Mouse (Mus musculus): ENCODE measurements around the gene Cntnap5c. TPM values are rescaled to one million over a fixed set of nuclear protein-coding genes. Genes with fewer than 3 reads are reported as not detected.

The Cntnap5c gene
- total RNA-seq, 2 experiments from 2014 or later: not detected

DNA sequence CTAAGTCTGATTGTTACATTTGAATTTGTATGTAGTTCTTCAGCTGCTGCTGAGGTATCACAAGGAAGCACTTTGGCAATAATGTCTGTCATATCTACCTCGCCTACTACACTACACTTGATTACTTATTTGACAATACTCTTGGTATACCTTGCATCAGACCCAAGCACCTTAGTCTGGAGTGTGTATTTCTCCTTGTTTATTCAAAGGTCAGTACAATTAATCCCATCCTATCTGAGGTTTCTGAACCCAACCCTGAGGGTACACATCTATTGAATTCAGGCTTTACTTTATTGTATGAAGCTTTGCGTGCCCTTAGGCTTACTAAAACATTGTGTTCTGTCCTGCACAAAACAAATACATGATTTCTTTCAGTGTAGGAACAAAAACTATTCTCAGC, 235.1 kb downstream of the Cntnap5c start:
- DNase-seq: no peak

DNA sequence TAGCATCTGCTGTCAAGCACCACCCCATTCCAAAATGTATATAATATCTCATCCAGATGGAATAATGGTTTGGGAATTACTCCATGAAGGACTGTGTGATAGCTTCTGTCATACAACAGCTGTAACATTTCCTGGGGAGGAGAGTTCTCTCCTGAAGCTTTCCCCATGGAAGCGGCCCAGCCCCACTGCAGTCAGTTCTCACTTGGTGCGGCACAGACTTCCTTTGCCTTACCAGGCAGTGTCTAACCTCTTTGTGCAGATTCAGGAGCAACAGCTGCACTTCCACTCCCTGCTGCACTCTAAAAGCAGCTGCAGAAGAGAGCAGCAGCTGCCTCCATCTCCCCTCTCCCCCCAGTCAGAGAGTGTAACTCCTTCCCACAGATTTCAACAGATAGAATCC, 271.8 kb downstream of the Cntnap5c start:
- DNase-seq: no peak

DNA sequence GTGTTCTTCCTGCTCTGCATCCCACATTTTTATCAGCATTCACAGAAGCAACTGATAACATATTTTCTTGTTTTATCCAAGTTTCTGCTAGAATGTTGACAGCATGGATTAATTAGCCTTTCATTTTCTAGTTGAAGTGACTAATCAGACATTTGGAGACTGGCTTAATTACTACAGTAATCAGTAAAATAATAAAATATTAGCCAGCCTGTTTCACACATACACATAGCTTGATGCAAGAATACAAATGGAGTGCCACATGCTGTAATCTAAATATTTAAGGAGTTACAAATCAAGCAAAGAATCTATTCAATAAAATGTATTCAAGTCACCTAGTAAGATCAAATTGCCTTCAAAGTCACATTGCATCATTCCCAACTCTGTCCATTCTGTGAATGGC, 275.8 kb downstream of the Cntnap5c start:
- DNase-seq: no peak

DNA sequence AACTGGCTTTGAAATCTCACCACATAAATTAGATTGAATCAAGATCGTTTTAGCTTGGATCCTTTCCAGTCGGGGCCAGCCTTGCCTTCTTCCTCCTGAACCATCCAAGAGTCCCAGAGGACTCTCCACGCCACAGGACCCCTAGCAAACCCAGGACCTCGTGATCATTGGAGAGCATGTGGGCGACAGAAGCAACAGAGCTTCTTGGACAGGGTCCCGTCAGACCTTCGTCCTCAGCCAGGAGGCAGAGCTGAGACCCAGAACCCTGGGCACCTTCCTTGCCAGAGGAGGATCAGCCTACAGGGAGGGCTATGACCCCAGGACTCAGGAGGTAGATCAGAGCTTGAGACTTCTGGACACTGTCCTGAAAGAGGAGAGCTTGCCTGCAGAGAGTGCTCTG, 300.5 kb downstream of the Cntnap5c start:
- no peak for DNase-seq

DNA sequence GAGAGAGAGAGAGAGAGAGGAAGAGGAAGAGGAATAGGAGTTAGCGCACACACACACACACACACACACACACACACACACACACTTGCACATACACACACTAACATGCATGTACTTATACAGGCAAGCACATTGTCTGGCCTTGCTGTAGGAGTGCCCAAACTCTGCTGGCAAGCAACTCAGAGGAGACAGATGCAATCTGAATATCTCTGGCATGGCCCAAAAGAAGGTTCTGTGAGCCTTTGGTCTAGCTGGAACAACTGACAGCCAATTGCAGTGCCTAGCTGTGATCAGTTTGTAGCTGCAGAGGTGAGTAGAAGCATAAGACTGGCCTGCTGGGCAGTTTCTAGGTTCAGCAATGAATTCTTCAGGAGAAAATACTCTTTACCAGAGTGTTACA, 313.3 kb downstream of the Cntnap5c start:
- no peak for DNase-seq

DNA sequence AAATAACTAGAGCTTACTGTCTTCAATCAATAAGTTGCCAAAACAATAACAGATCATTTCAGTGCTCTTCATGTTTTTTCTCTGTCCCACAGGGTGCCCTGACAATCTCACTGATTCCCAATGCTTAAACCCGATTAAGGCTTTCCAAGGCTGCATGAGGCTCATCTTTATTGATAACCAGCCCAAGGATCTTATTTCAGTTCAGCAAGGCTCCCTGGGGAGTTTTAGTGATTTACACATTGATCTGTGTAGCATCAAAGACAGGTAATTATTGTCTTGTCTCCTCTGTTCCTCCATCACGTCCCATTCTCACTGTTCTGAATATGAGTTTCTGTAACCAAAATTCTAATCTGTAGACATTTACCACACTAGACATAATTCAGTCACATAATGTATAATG, 335.1 kb downstream of the Cntnap5c start:
- DNase-seq: no peak

DNA sequence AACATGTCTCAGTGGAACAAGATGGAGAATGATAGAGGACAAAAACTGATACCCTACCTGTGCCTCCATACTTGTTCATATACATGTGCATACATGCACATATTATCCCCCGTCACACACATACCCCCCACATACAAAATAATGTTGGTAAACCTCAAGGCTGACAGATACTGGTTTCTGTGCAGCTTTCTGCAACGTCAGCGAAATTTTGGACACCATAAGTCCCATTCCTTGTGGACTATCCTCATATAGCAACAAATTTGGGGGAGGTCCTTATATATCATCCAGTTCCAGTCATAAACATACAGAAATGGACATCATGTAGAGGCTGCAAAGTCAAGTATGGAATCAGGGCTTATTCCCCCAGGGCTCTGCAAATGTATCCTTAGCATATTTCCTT, 338.5 kb downstream of the Cntnap5c start:
- no peak for DNase-seq

DNA sequence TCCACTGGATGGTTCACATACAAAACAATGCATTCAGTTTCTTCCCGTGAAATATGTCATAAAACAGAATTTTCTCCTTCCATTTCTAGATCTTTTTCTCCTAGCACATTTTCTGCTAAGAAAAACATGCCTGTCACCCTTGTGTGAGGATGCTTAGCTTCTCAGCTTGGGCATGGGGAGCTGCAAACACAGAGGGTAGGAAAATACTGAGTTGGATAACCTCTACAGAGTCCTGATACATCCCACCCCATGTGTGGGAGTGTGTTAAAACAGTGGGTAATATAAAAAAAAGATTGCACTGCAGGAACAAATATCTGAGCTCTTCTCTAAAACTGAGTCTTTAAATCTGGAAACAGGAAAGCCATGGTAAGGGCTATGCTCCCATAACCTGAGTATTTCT, 339.0 kb downstream of the Cntnap5c start:
- no peak for DNase-seq

DNA sequence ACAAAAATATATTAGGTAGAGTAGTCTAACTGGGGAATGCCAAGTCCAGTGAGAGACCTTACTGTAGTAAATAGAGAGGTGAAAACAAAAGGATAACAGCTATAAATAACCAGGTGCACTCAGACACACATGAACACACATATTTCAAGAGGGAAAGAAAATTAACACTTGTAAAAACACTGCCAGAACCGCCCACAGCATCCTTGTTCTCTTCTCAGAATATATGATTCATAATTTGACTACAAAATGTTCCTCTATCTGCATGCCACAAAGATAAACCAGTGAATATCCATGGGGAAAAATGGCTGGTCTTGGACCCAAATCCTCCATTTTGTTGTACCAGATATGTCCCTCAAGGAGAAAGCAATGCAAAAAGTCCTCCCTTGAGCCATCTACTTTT, 417.8 kb downstream of the Cntnap5c start:
- no peak for DNase-seq

DNA sequence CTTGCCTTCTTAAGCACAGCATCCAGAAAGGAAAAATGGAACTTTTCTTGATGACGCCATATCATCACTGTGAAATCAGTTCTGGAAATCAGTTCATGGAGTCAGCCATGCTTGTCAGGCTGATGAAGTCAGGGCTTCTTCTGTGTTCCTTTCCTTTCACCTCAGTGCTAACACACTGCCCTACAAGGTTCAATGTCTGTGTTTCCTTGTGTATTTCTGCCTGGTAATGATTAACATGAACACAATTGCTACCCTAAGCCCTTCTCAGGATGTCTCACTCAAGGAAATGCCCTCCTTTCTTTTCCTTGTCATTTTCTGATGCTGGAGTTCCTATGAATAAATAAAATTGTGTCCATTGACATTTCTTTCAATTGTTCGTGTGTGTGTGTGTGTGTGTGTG, 431.8 kb downstream of the Cntnap5c start:
- no peak for DNase-seq

DNA sequence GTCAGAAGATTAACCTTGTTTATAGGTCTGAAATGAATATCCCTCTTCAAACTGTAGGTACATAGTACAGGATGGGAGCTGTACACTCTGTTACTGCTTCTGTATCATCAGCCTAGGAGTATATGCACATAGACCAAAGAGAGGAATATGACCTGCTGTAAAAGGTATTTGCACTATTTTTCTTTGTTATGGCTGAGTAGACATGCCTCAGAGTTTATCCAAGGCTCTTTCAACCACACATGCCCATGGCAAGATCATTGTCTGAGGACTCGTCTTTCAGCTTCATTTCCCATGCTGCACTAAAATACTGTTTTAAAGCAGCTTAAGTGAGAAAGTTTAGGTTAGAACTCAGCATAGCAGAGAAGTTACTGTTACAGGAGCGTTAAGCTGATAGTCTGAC, 498.7 kb downstream of the Cntnap5c start:
- no peak for DNase-seq

DNA sequence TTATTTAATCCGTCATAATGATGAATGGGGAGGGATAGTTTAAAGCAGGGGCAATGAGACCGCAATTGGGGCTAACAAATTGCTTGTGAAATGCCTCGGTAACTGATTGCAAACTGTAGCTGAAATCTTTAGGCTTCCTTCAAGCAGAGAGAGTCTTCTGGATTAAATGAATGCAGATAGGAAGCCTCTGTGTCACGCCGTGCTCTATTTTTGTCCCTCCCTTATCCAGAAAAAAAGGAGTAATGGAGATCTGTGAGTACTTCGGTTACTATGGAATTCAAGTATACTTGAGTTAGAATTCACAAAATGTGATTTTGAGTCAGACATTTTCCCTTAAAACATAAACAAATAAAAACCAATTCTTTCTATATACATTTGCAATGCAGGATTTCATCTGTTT, 581.9 kb downstream of the Cntnap5c start:
- DNase-seq: no peak

DNA sequence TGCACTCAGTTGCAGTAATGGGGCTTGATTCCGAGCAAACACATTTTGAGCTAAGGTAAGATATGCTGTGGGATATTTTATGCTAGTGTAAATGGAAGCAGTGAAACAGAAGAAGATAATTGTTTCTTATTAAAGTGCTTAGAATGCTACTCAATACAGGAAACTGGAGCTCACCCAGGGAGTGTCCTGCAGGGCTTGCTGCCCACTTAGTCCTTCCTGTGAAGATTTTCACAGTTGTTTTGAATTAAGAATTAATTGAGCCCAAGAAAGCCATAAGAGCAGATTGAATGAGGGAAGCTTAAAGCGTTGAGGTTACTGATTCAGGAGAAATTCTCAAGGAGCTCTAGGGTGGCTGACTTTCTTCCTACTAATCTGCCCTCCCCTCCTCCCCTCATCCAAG, 586.9 kb downstream of the Cntnap5c start:
- no peak for DNase-seq

DNA sequence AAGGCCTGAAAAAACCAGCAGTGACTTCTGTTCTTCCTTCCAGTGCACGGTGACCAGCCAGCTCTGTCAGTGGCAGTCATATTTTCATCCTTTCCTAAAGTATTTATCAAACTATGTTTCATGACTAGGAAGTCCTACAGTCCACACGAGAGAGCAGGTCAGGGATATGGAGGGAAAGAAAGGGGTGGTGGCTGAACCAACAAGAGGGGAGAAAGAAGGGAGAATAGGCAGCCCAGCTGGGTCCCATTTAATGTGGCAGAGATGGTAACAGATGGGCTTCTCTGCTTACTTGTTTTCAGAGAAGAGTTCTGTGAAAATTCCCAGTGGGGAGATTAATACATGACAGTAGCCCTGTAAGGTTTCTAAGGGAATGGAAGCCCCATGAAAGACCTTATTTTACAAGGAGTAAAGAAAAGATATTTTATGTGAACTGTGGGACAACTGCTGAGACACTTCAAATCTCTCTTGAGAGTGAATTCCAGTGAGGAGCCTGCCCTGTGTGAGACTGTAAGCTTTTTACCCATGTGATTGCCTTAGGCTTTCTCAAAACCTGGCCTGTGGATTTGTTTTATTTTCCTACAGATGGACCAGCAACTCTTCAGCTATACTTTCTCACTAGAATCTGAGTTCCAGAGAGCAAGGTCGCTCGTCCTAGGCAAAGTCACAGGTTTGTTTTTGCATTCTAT, 594.4 kb downstream of the Cntnap5c start:
- no peak for DNase-seq

DNA sequence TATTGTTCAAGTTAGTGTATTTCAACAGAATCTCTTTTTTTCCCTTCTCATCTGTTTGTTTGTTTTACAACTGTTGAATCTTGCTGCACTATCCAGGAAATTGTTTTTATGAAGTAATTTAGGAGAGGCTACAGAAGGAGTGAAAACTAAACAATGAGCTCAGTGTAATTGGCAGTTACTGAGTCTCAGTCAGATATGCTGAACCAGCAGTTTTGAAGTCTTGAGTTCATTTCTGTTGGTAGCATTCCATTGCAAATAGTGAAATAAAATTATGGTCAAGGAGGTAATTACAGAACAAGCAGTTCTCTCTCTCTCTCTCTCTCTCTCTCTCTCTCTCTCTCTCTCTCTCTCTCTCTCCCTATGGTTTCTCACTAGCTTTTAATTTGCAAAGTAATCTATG, 600.7 kb downstream of the Cntnap5c start:
- no peak for DNase-seq

DNA sequence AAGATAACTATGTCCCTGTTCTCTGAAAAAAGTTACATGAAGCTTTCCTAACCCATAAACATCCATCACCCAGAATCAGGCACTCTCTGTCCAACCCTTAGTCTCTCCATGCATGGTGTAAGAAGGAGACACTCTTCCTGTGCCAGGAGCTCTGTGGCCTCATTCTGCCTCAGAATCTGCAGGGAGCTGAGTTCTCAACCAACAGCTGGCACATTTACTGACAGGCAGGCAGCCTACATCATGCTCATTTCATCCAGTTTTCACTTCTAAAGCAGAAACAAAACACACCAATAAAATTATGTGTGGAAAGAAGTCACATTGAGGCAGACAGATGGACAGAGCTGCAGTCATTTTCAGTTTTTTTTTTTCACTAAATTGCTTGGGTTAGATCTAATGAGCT, 638.4 kb downstream of the Cntnap5c start:
- no peak for DNase-seq

DNA sequence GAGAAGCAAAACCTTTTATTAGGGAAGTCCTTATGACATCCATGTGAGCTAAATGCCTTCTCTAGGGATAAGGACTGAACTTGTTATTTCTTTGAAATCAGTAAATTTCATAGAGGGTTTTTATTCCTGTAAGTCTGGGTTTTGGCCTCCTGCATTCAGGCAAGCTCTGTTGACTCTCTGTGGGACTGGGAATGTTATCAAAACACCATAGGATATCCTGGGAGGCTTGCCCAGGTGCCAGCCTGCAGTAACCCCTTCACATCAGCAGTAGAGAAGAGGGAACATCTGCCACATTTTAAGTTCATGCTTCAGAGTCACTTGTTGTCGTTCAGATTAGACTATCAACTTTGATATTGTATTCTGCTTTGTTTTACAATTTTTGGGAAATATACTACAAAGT, 639.4 kb downstream of the Cntnap5c start:
- DNase-seq: no peak

DNA sequence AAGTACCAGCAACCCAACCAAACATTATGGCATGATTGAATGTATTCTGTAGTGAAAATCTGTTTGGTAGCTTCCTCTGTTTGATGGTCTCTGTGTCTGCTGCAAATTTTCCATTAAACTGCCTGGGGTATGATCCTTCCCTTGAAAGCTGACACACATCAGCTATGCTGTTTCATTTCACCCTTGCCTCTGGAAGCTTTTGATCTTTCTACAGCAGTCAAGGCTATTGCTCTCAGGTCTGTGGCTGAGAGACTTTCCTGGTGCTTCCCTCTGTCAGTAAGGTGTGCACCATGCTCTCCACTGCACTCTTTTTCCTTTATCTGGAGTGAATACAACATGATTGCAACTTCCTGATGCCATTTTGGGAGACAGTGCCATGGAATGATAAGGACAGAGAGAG, 668.1 kb downstream of the Cntnap5c start:
- no peak for DNase-seq

Other genes starting within 250 kb of the Cntnap5c start
- under 1 TPM; 0.02 TPM for gene Vmn2r120, start 224.1 kb upstream of the Cntnap5c start, total RNA-seq (2021)
- not detected for gene Gm21834, start 27.4 kb upstream of the Cntnap5c start, total RNA-seq (2021)